Mouse (Mus musculus) cerebellum, postnatal 36 days (tissue): ENCODE measurements around the gene Scgb1a1.
"Not testable (repeated sequence)": the region's sequence is repeated elsewhere in the genome, so short reads cannot be mapped to it uniquely, and the experiment has no call there.

Experiments
- DNase-seq, 2 experiments: peaks; one replicate each; pipeline ENCODE4 v3.0.0; 2021 to 2022; ENCODE audit warnings: mixed read lengths in 2 of 2

The Scgb1a1 gene

GRCm38 (mm10) chr19:9065621-9066561 is 21.9 kb downstream of the Scgb1a1 start:
- DNase-seq = no peak

GRCm38 (mm10) chr19:9063831-9064230 is 23.9 kb downstream of the Scgb1a1 start:
- DNase-seq = peak; percentile 15 to 20

- no peak for DNase-seq
These were observed 24.9 kb downstream of the Scgb1a1 start for GRCm38 (mm10) chr19:9062822-9063221.

GRCm38 (mm10) chr19:9061221-9061893 is 26.4 kb downstream of the Scgb1a1 start:
- DNase-seq = peak in 1 of 2 experiments; percentile 13

- DNase-seq = no peak
These were observed 27.7 kb downstream of the Scgb1a1 start for GRCm38 (mm10) chr19:9060103-9060502.

GRCm38 (mm10) chr19:9059391-9059790 is 28.4 kb downstream of the Scgb1a1 start:
- no peak for DNase-seq

- DNase-seq = no peak
These were observed 28.8 kb downstream of the Scgb1a1 start for GRCm38 (mm10) chr19:9058944-9059343.

GRCm38 (mm10) chr19:9058331-9058884 is 29.4 kb downstream of the Scgb1a1 start:
- DNase-seq = no peak

- no peak for DNase-seq
These were observed 30.1 kb downstream of the Scgb1a1 start for GRCm38 (mm10) chr19:9057679-9058078.

- no peak for DNase-seq
These were observed 31.9 kb downstream of the Scgb1a1 start for GRCm38 (mm10) chr19:9055703-9056355.

GRCm38 (mm10) chr19:9055153-9055552 is 32.6 kb downstream of the Scgb1a1 start:
- no peak for DNase-seq

GRCm38 (mm10) chr19:9052803-9053431 is 34.8 kb downstream of the Scgb1a1 start:
- DNase-seq = peak; percentile 19 to 24

GRCm38 (mm10) chr19:9051985-9052384 is 35.8 kb downstream of the Scgb1a1 start:
- DNase-seq = not testable (repeated sequence)

GRCm38 (mm10) chr19:9050294-9051229 is 37.2 kb downstream of the Scgb1a1 start:
- no peak for DNase-seq

GRCm38 (mm10) chr19:9048981-9049687 is 38.6 kb downstream of the Scgb1a1 start:
- DNase-seq = no peak

GRCm38 (mm10) chr19:9047946-9048387 is 39.8 kb downstream of the Scgb1a1 start:
- no peak for DNase-seq

- no peak for DNase-seq
These were observed 40.4 kb downstream of the Scgb1a1 start for GRCm38 (mm10) chr19:9047207-9047945.

GRCm38 (mm10) chr19:9044291-9044690 is 43.5 kb downstream of the Scgb1a1 start:
- DNase-seq = no peak

- DNase-seq = no peak
These were observed 44.6 kb downstream of the Scgb1a1 start for GRCm38 (mm10) chr19:9043123-9043522.

GRCm38 (mm10) chr19:9041074-9041473 is 46.7 kb downstream of the Scgb1a1 start:
- no peak for DNase-seq
